Mouse (Mus musculus) cerebellum, adult 9-10 months (tissue): ENCODE results near the gene Taf15.
A peak's percentile ranks its signal among the peaks of the same experiment; 100 is the strongest.

Experiments used
- DNase-seq: peaks from one replicate; pipeline ENCODE4 v3.0.0; 2022

Taf15 gene

GRCm38 (mm10) chr11:83472324-83473234 is at the start of gene Taf15:
Gene Taf15 (plus strand): TSS chr11:83473086.
- DNase-seq = peak; percentile 99

- peak; percentile 86 for DNase-seq
These were observed 48.2 kb upstream of the Taf15 start for GRCm38 (mm10) chr11:83424681-83425080.

GRCm38 (mm10) chr11:83426964-83427363 is 45.9 kb upstream of the Taf15 start:
- no peak for DNase-seq

- no peak for DNase-seq
These were observed 43.5 kb upstream of the Taf15 start, which contains the start of gene Gas2l2 for GRCm38 (mm10) chr11:83429355-83429754. Gene Gas2l2 (minus strand): TSS chr11:83429455.

GRCm38 (mm10) chr11:83432533-83432932 is 40.4 kb upstream of the Taf15 start:
- no peak for DNase-seq

GRCm38 (mm10) chr11:83437377-83437776 is 35.5 kb upstream of the Taf15 start, which contains the start of gene 1700020L24Rik:
Gene 1700020L24Rik (plus strand): TSS chr11:83437677.
- no peak for DNase-seq

GRCm38 (mm10) chr11:83439426-83440060 is 33.3 kb upstream of the Taf15 start:
- no peak for DNase-seq

- DNase-seq = peak; percentile 90
These were observed 32.5 kb upstream of the Taf15 start for GRCm38 (mm10) chr11:83440081-83441064.

- DNase-seq = no peak
These were observed 31.7 kb upstream of the Taf15 start for GRCm38 (mm10) chr11:83441235-83441634.

- DNase-seq = peak; percentile 91
These were observed 30.2 kb upstream of the Taf15 start for GRCm38 (mm10) chr11:83442596-83443267.

- no peak for DNase-seq
These were observed 29.1 kb upstream of the Taf15 start for GRCm38 (mm10) chr11:83443824-83444223.

GRCm38 (mm10) chr11:83445001-83445400 is 27.9 kb upstream of the Taf15 start:
- DNase-seq = no peak

GRCm38 (mm10) chr11:83447612-83448011 is 25.3 kb upstream of the Taf15 start:
- DNase-seq = no peak

GRCm38 (mm10) chr11:83448021-83448926 is 24.6 kb upstream of the Taf15 start:
- no peak for DNase-seq

GRCm38 (mm10) chr11:83448927-83449236 is 24.0 kb upstream of the Taf15 start:
- no peak for DNase-seq

GRCm38 (mm10) chr11:83449298-83449697 is 23.6 kb upstream of the Taf15 start:
- no peak for DNase-seq

GRCm38 (mm10) chr11:83450550-83450949 is 22.3 kb upstream of the Taf15 start:
- no peak for DNase-seq

GRCm38 (mm10) chr11:83451281-83451680 is 21.6 kb upstream of the Taf15 start:
- no peak for DNase-seq

- no peak for DNase-seq
These were observed 18.3 kb upstream of the Taf15 start for GRCm38 (mm10) chr11:83454548-83454947.

- no peak for DNase-seq
These were observed 17.3 kb upstream of the Taf15 start for GRCm38 (mm10) chr11:83455608-83456007.

- DNase-seq = no peak
These were observed 15.6 kb upstream of the Taf15 start for GRCm38 (mm10) chr11:83457257-83457656.
